Mouse (Mus musculus) liver, embryonic 14.5 days (tissue): ENCODE measurements around the gene Mtg1.

Experiments used
- CTCF ChIP-seq: IDR thresholded peaks from 2 replicates; pipeline ENCODE4 v1.5.1; 2016; ENCODE audit warnings: antibody characterized with exemption, low read depth, control low read depth
- EP300 ChIP-seq: IDR thresholded peaks from 2 replicates; pipeline ENCODE4 v1.6.1; 2016; ENCODE audit warnings: antibody characterized with exemption, low read depth

- TF ChIP-seq CTCF: no peak
- no peak for TF ChIP-seq EP300
Observed at GRCm38 (mm10) chr7:140096055-140096454, 41.3 kb upstream of the Mtg1 start.
